Mouse (Mus musculus) neural tube, embryonic 14.5 days (tissue): ENCODE measurements around the gene Fem1a. TPM values are rescaled to one million over a fixed set of nuclear protein-coding genes. Genes with fewer than 3 reads are reported as not detected.

Experiments
- ATAC-seq: fragments of 200-750 bp; cut with Nextera tagmentation; 2 replicates; pipeline ENCODE4 v1.8.0; 2017; ENCODE audit warnings: low read depth, mild to moderate bottlenecking, moderate TSS enrichment, moderate library complexity
- H3K27ac ChIP-seq: fragments of 300-500 bp; sonication (generic); 2 replicates; pipeline ENCODE4 v1.5.1; 2014; ENCODE audit warnings: low read depth, mild to moderate bottlenecking, control low read depth, low read length, moderate library complexity, mixed read lengths
- H3K27me3 ChIP-seq: fragments of 300-500 bp; sonication (generic); 2 replicates; pipeline ENCODE4 v1.6.1; 2014; ENCODE audit warnings: low read length; ENCODE audit not compliant: control insufficient read depth, insufficient read depth
- H3K36me3 ChIP-seq: fragments of 300-500 bp; sonication (generic); 2 replicates; pipeline ENCODE4 v1.6.1; 2014; ENCODE audit warnings: low read length, mixed read lengths; ENCODE audit not compliant: control insufficient read depth, insufficient read depth
- H3K4me1 ChIP-seq: fragments of 300-500 bp; sonication (generic); 2 replicates; pipeline ENCODE4 v1.6.1; 2014; ENCODE audit warnings: low read length; ENCODE audit not compliant: control insufficient read depth, insufficient read depth
- H3K4me2 ChIP-seq: fragments of 300-500 bp; sonication (generic); 2 replicates; pipeline ENCODE4 v1.6.1; 2014; ENCODE audit warnings: mild to moderate bottlenecking, low read depth, low read length, control low read depth
- H3K4me3 ChIP-seq: fragments of 300-500 bp; sonication (generic); 2 replicates; pipeline ENCODE4 v1.5.1; 2014; ENCODE audit warnings: low read depth, low read length, control low read depth, mixed read lengths
- H3K9ac ChIP-seq: fragments of 300-500 bp; sonication (generic); replicated peaks from 2 replicates; pipeline ENCODE4 v1.6.1; 2014; ENCODE audit warnings: low read depth, mild to moderate bottlenecking, control low read depth, low read length, mixed read lengths
- H3K9me3 ChIP-seq: fragments of 300-500 bp; sonication (generic); 2 replicates; pipeline ENCODE4 v1.6.1; 2016; ENCODE audit warnings: low read length; ENCODE audit not compliant: control insufficient read depth
- WGBS: fragments of 180-500 bp; shearing (Covaris S2); extraction: QIAGEN DNeasy Blood & Tissue Kit; methylation state at CpG from one replicate; pipeline ENCODE4 v1.1.7; 2014; 5-methylcytosine and 5-hydroxymethylcytosine counted together
- microRNA counts: library from miRNA; unstranded; fragments of <30 nt; microRNA quantifications from one replicate; lab custom pipeline; 2016
- microRNA-seq: library from miRNA; unstranded; fragments of <30 nt; microRNA quantifications from one replicate; pipeline ENCODE4, GENCODE M21; 2016
- polyA plus RNA-seq: library from polyadenylated mRNA; unstranded; fragments of >200 nt; fragmentation: Nextera tagmentation; extraction: Ambion mirVana; gene quantifications from 2 replicates; pipeline ENCODE4 v1.2.1, GENCODE M21; 2014

Gene Fem1a
- polyA plus RNA-seq, 1 experiment from 2014 or later = 20.4 TPM

- Histone ChIP-seq H3K4me1 (peaks cover 5% of the 10 kb centered on the region; the same call in 1 of the 2 replicates), H3K4me3 (no peak overlapping the region), H3K27ac (no peak overlapping the region), H3K4me2 (no peak overlapping the region), H3K9me3 (no peaks in the 10 kb centered on the region), H3K36me3 (no peaks in the 10 kb centered on the region), H3K9ac (no peak overlapping the region), H3K27me3 (no peaks in the 10 kb centered on the region)
- ATAC-seq = no peak
- 92% methylated on average over 15 of the region's 15 CpGs for WGBS
Measured at GRCm38 (mm10) chr17:56309191-56309945, 52.8 kb downstream of the Fem1a start.

MicroRNAs encoded within 50 kb of the gene (microRNA counts, 519-probe panel; counts per million panel counts)
- microRNA mmu-miR-7b (lab: Ali Mortazavi, UCI) = 2,976 counts per million, percentile 19 among the panel's probes with 10 or more counts

Small RNA genes lying within 50 kb of the gene (microRNA-seq; reads per million reads assigned to microRNA genes)
- 437 reads per million, percentile 67 among the genes with 10 or more reads in this experiment for gene Mir7b

Other genes starting within 250 kb of the Fem1a start
- 87.5 and 94.9 TPM in 2 replicates for gene Sh3gl1, start 220.2 kb upstream of the Fem1a start, polyA plus RNA-seq
- gene Chaf1a, start 216.4 kb upstream of the Fem1a start, polyA plus RNA-seq = 2.3 and 3.2 TPM in 2 replicates
- 69.9 and 80.9 TPM in 2 replicates for gene Ubxn6, start 181.8 kb upstream of the Fem1a start, polyA plus RNA-seq
- gene Hdgfl2, start 177.2 kb upstream of the Fem1a start, polyA plus RNA-seq = 96.8 and 102 TPM in 2 replicates
- 0.19 and 0.28 TPM in 2 replicates for gene Plin4, start 147.0 kb upstream of the Fem1a start, polyA plus RNA-seq
- gene Plin5, start 139.2 kb upstream of the Fem1a start, polyA plus RNA-seq = 0.95 and 1.9 TPM in 2 replicates
- gene Lrg1, start 134.8 kb upstream of the Fem1a start, polyA plus RNA-seq = 0.24 TPM in 2 replicates
- gene Sema6b, start 116.5 kb upstream of the Fem1a start, polyA plus RNA-seq = 11.8 and 13.8 TPM in 2 replicates
- gene Tnfaip8l1, start 94.3 kb upstream of the Fem1a start, polyA plus RNA-seq = 9.2 and 9.9 TPM in 2 replicates
- 68.6 and 69.7 TPM in 2 replicates for gene Mydgf, start 72.9 kb upstream of the Fem1a start, polyA plus RNA-seq
- 21.0 and 26.9 TPM in 2 replicates for gene Dpp9, start 37.9 kb upstream of the Fem1a start, polyA plus RNA-seq
- 0.92 and 1.7 TPM in 2 replicates for gene Ticam1, start 20.0 kb downstream of the Fem1a start, polyA plus RNA-seq
- 6.9 and 13.2 TPM in 2 replicates for gene Plin3, start 36.1 kb downstream of the Fem1a start, polyA plus RNA-seq
- not detected in 2 replicates for gene Arrdc5, start 43.5 kb downstream of the Fem1a start, polyA plus RNA-seq
- 5.7 and 9.4 TPM in 2 replicates for gene Uhrf1, start 46.5 kb downstream of the Fem1a start, polyA plus RNA-seq
- 58.6 and 66.1 TPM in 2 replicates for gene Kdm4b, start 69.3 kb downstream of the Fem1a start, polyA plus RNA-seq
- gene Ptprs, start 219.7 kb downstream of the Fem1a start, polyA plus RNA-seq = 255 and 266 TPM in 2 replicates